Mouse (Mus musculus) G1E (cell line): Measurements from ENCODE around the gene Zfp710. TPM values are rescaled to one million over a fixed set of nuclear protein-coding genes. Genes with fewer than 3 reads are reported as not detected.
A peak's percentile ranks its signal among the peaks of the same experiment; 100 is the strongest.

Experiments
- ATAC-seq: 2 replicates; pipeline ENCODE4 v1.8.0; 2016; ENCODE audit warnings: mild to moderate bottlenecking; ENCODE audit not compliant: insufficient number of reproducible peaks, poor library complexity, low FRiP score, severe bottlenecking; ENCODE audit errors: extremely low read depth
- DNase-seq: peaks from one replicate; pipeline ENCODE4 v3.0.0; 2012; ENCODE audit warnings: low spot score
- H3K27me3 ChIP-seq: 2 replicates; pipeline ENCODE4 v1.6.1; 2012; ENCODE audit warnings: mild to moderate bottlenecking, low read length, inconsistent platforms; ENCODE audit not compliant: insufficient read depth
- H3K36me3 ChIP-seq: replicated peaks from 2 replicates; pipeline ENCODE3; 2012; ENCODE audit warnings: mild to moderate bottlenecking, inconsistent platforms
- H3K4me1 ChIP-seq: 2 replicates; pipeline ENCODE4 v1.6.1; 2012; ENCODE audit warnings: low read depth, low read length, inconsistent platforms, mixed read lengths; ENCODE audit not compliant: insufficient read depth
- H3K4me3 ChIP-seq: 2 replicates; pipeline ENCODE4 v1.5.1; 2012; ENCODE audit warnings: low read depth, mild to moderate bottlenecking, inconsistent platforms, low read length, moderate library complexity, mixed read lengths
- H3K9me3 ChIP-seq: replicated peaks from 2 replicates; pipeline ENCODE4 v1.6.1; 2012; ENCODE audit warnings: inconsistent platforms
- CTCF ChIP-seq: IDR thresholded peaks from 2 replicates; pipeline ENCODE4 v1.5.1; 2012; ENCODE audit warnings: low read depth, low read length, inconsistent platforms, mixed read lengths
- GATA1 ChIP-seq: IDR thresholded peaks from 2 replicates; pipeline ENCODE4 v1.6.1; 2012; ENCODE audit warnings: borderline replicate concordance, low read length, inconsistent platforms, mixed read lengths
- GATA2 ChIP-seq: IDR thresholded peaks from 2 replicates; pipeline ENCODE4 v1.6.1; 2012; ENCODE audit warnings: low read depth, low read length, inconsistent platforms, borderline replicate concordance
- POLR2AphosphoS5 ChIP-seq: IDR thresholded peaks from 2 replicates; pipeline ENCODE4 v1.6.1; 2012; ENCODE audit warnings: low read depth, low read length, inconsistent platforms; ENCODE audit not compliant: insufficient replicate concordance
- TAL1 ChIP-seq: conservative IDR thresholded peaks from 2 replicates; pipeline ENCODE4 v1.6.1; 2012; ENCODE audit warnings: low read depth, low read length, inconsistent platforms, mixed read lengths
- polyA plus RNA-seq: library from polyadenylated mRNA; stranded (reverse); fragments of >175 nt; gene quantifications from 2 replicates; pipeline ENCODE4 v1.2.3, GENCODE M21; 2012
- total RNA-seq, 2 experiments: library from RNA; stranded (forward) in 1 of 2; stranded (reverse) in 1 of 2; fragments of 200-1000 nt in 1 of 2; fragments of >200 nt in 1 of 2; fragmentation: Nextera tagmentation in 1 of 2; gene quantifications; 2 replicates each; pipeline ENCODE4 v1.2.3; 2014 to 2017

Gene Zfp710
- total and polyA plus RNA-seq, 3 experiments: 10.7 to 53.7 (median 25.1) TPM

DNA sequence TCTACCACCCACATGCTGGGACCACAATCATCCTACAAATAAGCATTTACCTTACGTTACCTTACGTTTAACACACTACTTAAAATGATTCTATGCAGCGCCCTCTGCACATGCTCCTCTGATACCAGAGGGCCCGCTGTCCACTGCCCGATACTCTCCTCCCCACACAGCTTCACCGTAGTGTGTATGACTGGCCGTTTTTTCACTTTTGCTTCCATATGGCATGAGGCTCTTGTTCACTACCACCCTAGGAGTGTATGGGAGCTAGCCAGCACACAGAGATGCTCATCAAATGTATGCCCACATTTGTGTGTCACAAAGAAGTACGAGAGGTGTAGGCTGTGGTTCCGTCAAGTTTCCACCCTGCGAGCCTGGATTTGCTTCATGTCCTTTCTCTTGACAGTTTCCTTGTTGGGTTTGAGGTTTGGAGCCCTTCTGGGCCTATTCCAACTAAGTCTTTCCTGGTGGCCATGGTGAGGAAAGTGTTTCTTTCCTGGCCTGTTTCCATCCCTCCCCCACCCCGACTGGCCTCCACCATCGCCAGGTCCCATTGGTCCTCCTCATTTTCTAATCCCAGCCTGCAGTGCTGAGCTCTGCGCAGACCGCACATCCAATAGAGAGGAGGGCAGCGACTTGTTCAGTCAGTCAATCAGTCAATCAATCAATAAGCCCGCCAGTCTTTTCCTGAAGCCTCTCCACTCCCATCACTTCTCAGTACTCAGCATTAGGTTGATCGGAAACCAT, 37.6 kb downstream of the Zfp710 start:
- Histone ChIP-seq H3K36me3 (peaks cover 60% of the 10 kb centered on the region), H3K27me3 (no peaks in the 10 kb centered on the region), H3K4me1 (peaks cover 96% of the 10 kb centered on the region), H3K9me3 (no peaks in the 10 kb centered on the region), H3K4me3 (no peak overlapping the region)
- TF ChIP-seq GATA1 (no peak), POLR2AphosphoS5 (no peak), TAL1 (no peak), CTCF (no peak), GATA2 (no peak)
- no peak for ATAC-seq
- no peak for DNase-seq

DNA sequence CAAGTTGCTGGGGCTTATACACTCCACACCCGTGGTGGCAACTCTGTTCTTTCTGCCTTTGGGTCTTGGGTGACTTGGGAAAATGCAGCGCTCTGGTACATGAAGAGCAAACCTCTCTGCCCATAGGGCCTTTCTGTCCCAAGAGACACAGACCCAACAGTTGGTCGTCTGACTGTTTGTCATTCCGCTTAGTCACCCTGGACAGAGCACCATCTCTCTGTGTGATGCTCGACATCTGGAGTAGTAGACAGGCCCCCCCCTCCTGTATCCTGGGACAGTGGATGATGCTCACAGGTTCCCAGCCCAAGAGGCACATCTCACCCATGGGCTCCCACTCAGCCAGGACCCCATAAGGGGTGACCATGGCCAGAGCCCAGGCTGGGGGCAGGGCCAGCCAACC, 38.6 kb downstream of the Zfp710 start:
- H3K4me1 ChIP-seq: peaks cover 91% of the 10 kb centered on the region
- peak overlapping the region; percentile 45; the same call in 1 of the 2 replicates for H3K4me3 ChIP-seq
- TF ChIP-seq POLR2AphosphoS5 (no peak), CTCF (no peak), GATA1 (no peak), TAL1 (no peak), GATA2 (no peak)
- no peaks in the 10 kb centered on the region for H3K9me3 ChIP-seq
- no peaks in the 10 kb centered on the region for H3K27me3 ChIP-seq
- DNase-seq (no peak), ATAC-seq (no peak)
- H3K36me3 ChIP-seq: peaks cover 58% of the 10 kb centered on the region

DNA sequence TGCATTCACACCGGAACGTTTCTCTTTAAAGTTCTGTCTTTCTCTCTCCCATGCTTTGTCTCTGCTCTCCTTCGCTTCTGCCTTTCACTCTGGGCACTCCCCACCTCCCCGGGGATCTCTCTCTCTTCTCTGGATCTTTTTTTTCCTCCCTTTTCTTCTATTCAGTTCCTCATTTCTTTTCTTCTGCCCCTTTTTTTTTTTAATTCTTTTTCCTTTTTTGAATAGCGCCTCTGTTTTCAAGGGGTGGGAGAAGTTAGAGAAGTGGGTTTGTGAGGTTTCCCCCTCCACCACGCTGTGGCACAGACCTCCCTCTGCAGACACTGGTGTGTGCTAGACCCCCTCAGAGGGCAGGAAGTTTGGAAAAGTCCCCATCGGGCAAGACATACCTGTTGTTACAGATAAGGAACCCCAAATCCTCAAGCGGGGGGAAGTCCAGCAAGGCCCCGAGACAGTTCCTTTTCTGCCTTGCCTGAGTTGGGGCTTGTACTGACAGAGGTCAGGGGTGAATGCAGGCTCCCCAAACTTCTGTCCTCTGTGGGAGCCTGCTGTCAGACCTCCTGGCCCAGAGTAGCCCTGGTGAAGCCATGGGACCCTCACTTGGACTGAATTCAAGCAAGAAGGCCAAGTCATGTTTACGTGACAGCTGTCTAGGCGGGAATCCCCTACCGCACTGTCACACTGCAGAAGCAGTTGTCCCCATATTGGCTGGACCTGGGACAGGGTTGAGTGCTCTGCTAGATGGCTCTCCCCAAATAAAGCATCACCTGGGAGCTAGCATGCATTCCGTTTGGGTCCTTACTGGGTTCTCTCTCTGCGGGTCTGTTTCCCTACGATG, 39.5 kb downstream of the Zfp710 start:
- Histone ChIP-seq H3K27me3 (no peaks in the 10 kb centered on the region), H3K9me3 (no peaks in the 10 kb centered on the region), H3K4me3 (peak overlapping the region; percentile 45; the same call in 1 of the 2 replicates), H3K36me3 (peaks cover 53% of the 10 kb centered on the region), H3K4me1 (peaks cover 89% of the 10 kb centered on the region)
- peak; percentile 69 for DNase-seq
- TF ChIP-seq POLR2AphosphoS5: no peak
- TF ChIP-seq TAL1: peak; percentile 70
- 0 out of 2 replicates have a peak, but pooled peaks have one; percentile 7 for ATAC-seq

DNA sequence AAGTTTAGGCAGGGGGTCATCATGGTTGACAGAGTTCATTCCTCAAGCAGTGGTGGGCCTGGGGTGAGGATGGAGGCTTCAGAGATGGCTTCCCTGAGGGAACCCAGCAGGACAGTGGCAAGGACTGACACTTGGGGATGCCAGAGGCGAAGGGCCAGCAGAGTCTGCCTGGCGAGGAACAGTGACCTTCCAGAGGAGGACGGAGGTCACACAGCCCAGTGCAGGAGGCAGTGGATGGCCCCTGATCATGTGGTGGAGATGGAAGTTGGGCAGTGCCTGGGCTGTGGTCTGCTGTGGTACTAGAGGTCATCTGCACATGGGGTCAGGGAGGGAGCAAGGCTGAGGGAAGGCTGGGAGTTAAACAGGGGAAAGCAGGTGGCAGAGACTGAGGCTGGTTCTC, 40.6 kb downstream of the Zfp710 start:
- Histone ChIP-seq H3K27me3 (no peaks in the 10 kb centered on the region), H3K9me3 (no peaks in the 10 kb centered on the region), H3K36me3 (peaks cover 56% of the 10 kb centered on the region), H3K4me3 (no peak overlapping the region), H3K4me1 (peaks cover 87% of the 10 kb centered on the region)
- no peak for TF ChIP-seq GATA1
- TF ChIP-seq GATA2: no peak
- TF ChIP-seq TAL1: no peak
- no peak for TF ChIP-seq CTCF
- no peak for TF ChIP-seq POLR2AphosphoS5
- DNase-seq: no peak
- no peak for ATAC-seq

DNA sequence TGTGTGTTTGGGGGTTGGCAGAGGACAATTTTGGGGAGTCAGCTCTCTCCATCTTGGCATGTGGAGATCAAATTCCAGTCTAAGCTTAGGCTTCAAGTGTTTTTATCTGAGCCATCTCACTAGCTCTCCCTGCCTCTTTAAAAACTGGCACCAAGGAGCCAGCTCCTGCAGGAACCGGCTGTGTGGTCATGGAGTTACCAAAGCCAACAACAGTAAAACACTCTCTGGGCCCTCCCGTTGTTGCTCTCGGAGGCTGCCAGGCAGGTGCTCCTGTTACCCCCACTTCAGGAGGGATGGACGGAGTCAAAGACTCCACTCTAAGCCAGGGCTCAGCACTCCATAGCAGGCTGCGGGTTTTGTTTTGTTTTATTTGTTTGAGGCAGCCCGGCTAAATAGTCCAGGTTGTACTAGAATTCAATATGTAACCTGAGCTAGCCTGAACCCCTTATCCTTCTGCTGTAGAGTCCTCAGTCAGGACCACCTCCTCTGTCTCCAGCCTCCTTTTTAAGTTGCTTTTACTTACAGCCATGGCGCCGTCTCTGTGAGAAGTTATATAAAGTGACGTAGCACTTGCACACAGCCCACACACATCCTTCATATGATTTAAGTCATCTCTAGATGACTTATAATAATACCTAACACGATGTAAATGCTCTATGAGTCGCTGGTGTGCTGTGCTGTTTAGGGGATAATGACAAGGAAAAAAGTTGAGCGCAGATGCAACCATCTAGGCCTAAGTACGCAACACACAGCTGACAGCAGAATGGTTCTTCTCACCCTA, 42.3 kb downstream of the Zfp710 start:
- H3K36me3 ChIP-seq: peaks cover 63% of the 10 kb centered on the region
- ATAC-seq: no peak
- H3K4me1 ChIP-seq: peaks cover 85% of the 10 kb centered on the region
- DNase-seq: no peak
- TF ChIP-seq TAL1 (no peak), POLR2AphosphoS5 (no peak), GATA1 (no peak), GATA2 (no peak), CTCF (no peak)
- no peaks in the 10 kb centered on the region for H3K27me3 ChIP-seq
- no peak overlapping the region for H3K4me3 ChIP-seq
- H3K9me3 ChIP-seq: no peaks in the 10 kb centered on the region

DNA sequence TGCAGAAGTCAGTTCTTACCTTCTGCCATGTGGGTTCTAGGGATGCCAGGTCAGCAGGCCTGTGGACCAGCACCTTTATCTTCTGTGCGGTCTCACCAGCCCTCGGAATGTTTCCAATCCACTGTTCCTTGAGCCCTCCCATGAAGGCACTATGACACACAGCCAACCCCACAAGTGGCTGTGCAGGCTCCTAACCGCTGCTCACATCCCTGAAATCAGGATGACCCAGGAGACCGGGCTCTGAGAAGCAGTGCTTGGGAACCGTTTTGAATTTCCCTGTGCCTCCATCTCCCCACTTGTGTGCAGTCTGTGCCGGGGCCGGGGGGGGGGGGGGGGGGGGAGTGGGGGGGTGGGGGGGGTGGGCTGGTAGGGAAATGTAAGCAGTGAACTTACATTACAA, 43.7 kb downstream of the Zfp710 start:
- ATAC-seq: no peak
- Histone ChIP-seq H3K9me3 (no peaks in the 10 kb centered on the region), H3K27me3 (no peaks in the 10 kb centered on the region), H3K36me3 (peaks cover 63% of the 10 kb centered on the region), H3K4me3 (no peak overlapping the region), H3K4me1 (peaks cover 76% of the 10 kb centered on the region)
- DNase-seq: no peak
- TF ChIP-seq TAL1 (no peak), GATA2 (no peak), CTCF (no peak)
